Mouse (Mus musculus) cerebellum, postnatal 4 days (tissue): ENCODE measurements around the gene Map4k4.

Source experiments
- DNase-seq, 2 experiments: peaks; one replicate each; pipeline ENCODE4 v3.0.0; 2022; ENCODE audit warnings: low spot score in 2 of 2, mixed read lengths in 1 of 2

Map4k4 gene

GRCm38 (mm10) chr1:40033315-40033714 lies 132.6 kb downstream of the Map4k4 start:
- DNase-seq: no peak

- DNase-seq: no peak
These were observed 133.2 kb downstream of the Map4k4 start for GRCm38 (mm10) chr1:40033743-40034420.

GRCm38 (mm10) chr1:40037831-40038230 lies 137.1 kb downstream of the Map4k4 start:
- no peak for DNase-seq

GRCm38 (mm10) chr1:40045686-40046085 lies 145.0 kb downstream of the Map4k4 start:
- no peak for DNase-seq

GRCm38 (mm10) chr1:40046600-40046999 lies 145.9 kb downstream of the Map4k4 start:
- no peak for DNase-seq

GRCm38 (mm10) chr1:40051157-40051556 lies 150.4 kb downstream of the Map4k4 start:
- DNase-seq: no peak

- no peak for DNase-seq
These were observed 151.4 kb downstream of the Map4k4 start for GRCm38 (mm10) chr1:40052156-40052555.

- no peak for DNase-seq
These were observed 152.4 kb downstream of the Map4k4 start for GRCm38 (mm10) chr1:40053071-40053470.

- DNase-seq: no peak
These were observed 154.3 kb downstream of the Map4k4 start for GRCm38 (mm10) chr1:40055051-40055450.

GRCm38 (mm10) chr1:40055963-40056362 lies 155.2 kb downstream of the Map4k4 start:
- DNase-seq: no peak

GRCm38 (mm10) chr1:40057351-40057750 lies 156.6 kb downstream of the Map4k4 start:
- DNase-seq: no peak

GRCm38 (mm10) chr1:40058013-40058412 lies 157.3 kb downstream of the Map4k4 start:
- no peak for DNase-seq

GRCm38 (mm10) chr1:40059122-40059774 lies 158.5 kb downstream of the Map4k4 start:
- DNase-seq: no peak

- DNase-seq: no peak
These were observed 160.6 kb downstream of the Map4k4 start for GRCm38 (mm10) chr1:40061359-40061758.

- DNase-seq: no peak
These were observed 162.7 kb downstream of the Map4k4 start for GRCm38 (mm10) chr1:40063409-40063808.

- no peak for DNase-seq
These were observed 163.8 kb downstream of the Map4k4 start for GRCm38 (mm10) chr1:40064508-40064907.

GRCm38 (mm10) chr1:40072558-40072957 lies 171.8 kb downstream of the Map4k4 start:
- DNase-seq: no peak

- no peak for DNase-seq
These were observed 173.1 kb downstream of the Map4k4 start, which contains the start of gene Il1r2 for GRCm38 (mm10) chr1:40073779-40074178. Il1r2 (plus strand) TSS chr1:40074079.
